Mouse (Mus musculus): Measurements from ENCODE around the gene Hnf4a. TPM values are rescaled to one million over a fixed set of nuclear protein-coding genes. Genes with fewer than 3 reads are reported as not detected.
A peak's percentile ranks its signal among the peaks of the same experiment; 100 is the strongest.

The Hnf4a gene
- total and polyA plus RNA-seq, 2 experiments from 2014 or later, result 0.05 TPM; not detected in 1

DNA sequence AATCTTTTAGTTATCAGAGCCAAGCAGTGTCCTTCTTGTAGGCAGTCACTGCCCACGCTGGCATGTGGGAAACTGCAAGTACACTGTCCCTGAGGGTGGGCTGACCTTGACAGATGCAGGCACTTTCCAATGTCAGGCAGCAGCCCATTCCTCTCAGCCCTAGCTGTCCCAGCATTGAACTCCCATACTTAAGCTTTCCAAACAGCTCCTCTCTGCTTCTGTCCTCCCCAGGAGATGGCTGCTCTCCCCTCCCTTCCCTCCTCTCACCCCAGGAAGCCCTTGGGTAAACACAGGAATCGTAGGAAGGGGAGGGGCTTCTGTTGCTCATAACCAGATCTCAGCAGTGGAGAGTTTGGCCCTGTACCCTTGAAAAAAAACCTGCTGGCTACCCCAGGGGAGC lies 88.5 kb downstream of the Hnf4a start:
- H3K9ac ChIP-seq (replicated peaks; ENCODE audit: low read length), result no peak overlapping the region
- no peak overlapping the region for H3K4me3 ChIP-seq (ENCODE audit: low read length)
- no peaks in the 10 kb centered on the region for H3K27me3 ChIP-seq (ENCODE audit: insufficient read depth, low read length)
- no peak for DNase-seq (ENCODE audit: low spot score)
- H3K27ac ChIP-seq, result 0 out of 2 replicates have a peak overlapping the region, but pooled peaks have one; percentile 51
- 13% methylated on average over 2 of the region's 2 CpGs for WGBS
- TF ChIP-seq CTCF (IDR thresholded peaks at IDR 0.05; ENCODE audit: low read depth), result no peak
- no peaks in the 10 kb centered on the region for H3K36me3 ChIP-seq (ENCODE audit: insufficient read depth, low read length)
- no peaks in the 10 kb centered on the region for H3K9me3 ChIP-seq (ENCODE audit: low read length)
- no peak overlapping the region for H3K4me2 ChIP-seq (ENCODE audit: low read depth, low read length)
- H3K4me1 ChIP-seq (ENCODE audit: insufficient read depth, low read length), result no peaks in the 10 kb centered on the region
- ATAC-seq, result no peak

DNA sequence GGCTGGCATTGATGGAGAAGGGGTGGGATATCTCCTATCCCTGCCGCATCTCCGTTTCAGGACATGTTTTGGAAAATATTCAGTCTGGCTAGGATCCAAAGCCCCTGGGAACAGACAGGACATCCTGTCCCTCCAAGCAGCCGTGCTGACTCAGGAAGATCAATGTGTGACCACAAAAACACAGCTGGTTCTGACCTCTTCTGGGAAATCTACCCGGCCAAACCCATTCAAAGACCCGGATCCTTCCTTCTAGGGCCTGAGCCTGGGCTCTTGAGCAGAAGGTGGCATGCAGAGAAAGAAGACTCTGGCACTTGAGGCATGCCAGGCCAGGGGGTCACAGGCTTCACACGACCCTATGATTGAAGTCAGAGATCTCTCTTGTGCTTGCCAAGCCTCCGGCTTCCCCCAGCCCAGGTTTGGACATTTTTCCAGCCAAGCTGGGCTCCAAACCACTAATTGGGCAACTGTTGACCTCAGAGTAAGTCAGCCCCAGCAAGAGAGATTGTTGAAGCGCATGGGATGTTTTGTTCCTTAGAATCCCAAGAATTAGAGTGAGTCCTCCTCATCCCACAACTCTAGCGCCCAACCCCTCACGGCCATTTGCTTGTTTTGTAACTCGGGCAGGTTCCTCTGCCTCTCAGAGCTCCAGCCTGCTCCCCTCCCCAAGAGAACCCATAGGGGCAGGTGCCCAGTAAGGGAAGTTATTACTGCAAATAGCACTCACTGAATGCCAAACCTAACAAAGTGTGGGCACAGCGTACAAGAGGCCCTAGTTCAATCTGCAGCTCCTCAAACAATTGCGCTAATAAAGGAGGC lies 89.7 kb downstream of the Hnf4a start:
- no peaks in the 10 kb centered on the region for H3K27me3 ChIP-seq (ENCODE audit: insufficient read depth, low read length)
- peak overlapping the region; percentile 3; the same call in 1 of the 2 replicates for H3K27ac ChIP-seq
- WGBS, result 69% methylated on average over 13 of the region's 13 CpGs
- DNase-seq (ENCODE audit: low spot score) (peak; percentile 30), ATAC-seq (peak; percentile 29; the same call in 1 of the 2 replicates)
- no peak for TF ChIP-seq CTCF (IDR thresholded peaks at IDR 0.05; ENCODE audit: low read depth)
- H3K4me1 ChIP-seq (ENCODE audit: insufficient read depth, low read length), result no peaks in the 10 kb centered on the region
- H3K4me2 ChIP-seq (ENCODE audit: low read depth, low read length), result no peak overlapping the region
- H3K4me3 ChIP-seq (ENCODE audit: low read length), result no peak overlapping the region
- H3K9ac ChIP-seq (replicated peaks; ENCODE audit: low read length), result no peak overlapping the region
- H3K36me3 ChIP-seq (ENCODE audit: insufficient read depth, low read length), result no peaks in the 10 kb centered on the region
- H3K9me3 ChIP-seq (ENCODE audit: low read length), result no peaks in the 10 kb centered on the region

DNA sequence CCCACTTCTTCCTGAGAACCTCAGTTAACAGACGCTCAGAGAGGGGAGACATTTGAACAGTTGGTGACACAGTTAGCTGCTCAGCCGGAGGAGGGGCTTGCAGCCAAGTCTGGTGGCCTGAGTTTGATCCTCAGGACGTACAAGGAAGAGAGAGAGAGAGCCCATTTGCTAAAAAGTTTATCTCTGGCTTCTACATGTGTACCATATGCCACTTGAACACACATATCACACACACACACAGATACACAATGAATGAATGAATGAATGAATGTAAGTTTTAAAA lies 90.2 kb downstream of the Hnf4a start:
- no peak for DNase-seq (ENCODE audit: low spot score)
- no peaks in the 10 kb centered on the region for H3K9me3 ChIP-seq (ENCODE audit: low read length)
- no peak for ATAC-seq
- H3K36me3 ChIP-seq (ENCODE audit: insufficient read depth, low read length), result no peaks in the 10 kb centered on the region
- TF ChIP-seq CTCF (IDR thresholded peaks at IDR 0.05; ENCODE audit: low read depth), result no peak
- 66% methylated on average over 3 of the region's 3 CpGs for WGBS
- H3K4me3 ChIP-seq (ENCODE audit: low read length), result no peak overlapping the region
- no peak overlapping the region for H3K4me2 ChIP-seq (ENCODE audit: low read depth, low read length)
- H3K4me1 ChIP-seq (ENCODE audit: insufficient read depth, low read length), result no peaks in the 10 kb centered on the region
- H3K9ac ChIP-seq (replicated peaks; ENCODE audit: low read length), result no peak overlapping the region
- H3K27me3 ChIP-seq (ENCODE audit: insufficient read depth, low read length), result no peaks in the 10 kb centered on the region
- peak overlapping the region; percentile 3; the same call in 1 of the 2 replicates for H3K27ac ChIP-seq

DNA sequence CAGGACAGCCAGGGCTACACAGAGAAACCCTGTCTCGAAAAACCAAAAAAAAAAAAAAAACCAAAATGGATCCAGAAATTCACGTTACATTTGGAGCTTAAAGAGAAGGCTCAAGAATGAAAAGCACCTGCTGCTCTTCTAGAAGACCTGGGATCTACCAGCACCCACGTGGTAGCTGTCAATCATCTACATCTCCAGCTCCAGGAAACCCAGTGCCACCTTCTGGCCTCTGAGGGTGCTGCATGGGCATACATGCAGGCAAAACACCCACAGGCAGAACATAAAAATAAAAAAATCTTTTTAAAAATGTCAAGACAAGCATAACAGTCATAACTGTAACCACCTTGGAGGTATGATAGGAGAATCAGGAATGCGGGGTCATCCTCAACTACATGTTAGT lies 91.1 kb downstream of the Hnf4a start:
- no peaks in the 10 kb centered on the region for H3K36me3 ChIP-seq (ENCODE audit: insufficient read depth, low read length)
- H3K9ac ChIP-seq (replicated peaks; ENCODE audit: low read length), result no peak overlapping the region
- H3K27ac ChIP-seq, result no peak overlapping the region
- no peaks in the 10 kb centered on the region for H3K27me3 ChIP-seq (ENCODE audit: insufficient read depth, low read length)
- H3K4me2 ChIP-seq (ENCODE audit: low read depth, low read length), result no peak overlapping the region
- WGBS, result 58% methylated on average over 4 of the region's 4 CpGs
- no peaks in the 10 kb centered on the region for H3K4me1 ChIP-seq (ENCODE audit: insufficient read depth, low read length)
- TF ChIP-seq CTCF (IDR thresholded peaks at IDR 0.05; ENCODE audit: low read depth), result peak; percentile 73
- ATAC-seq (no peak), DNase-seq (ENCODE audit: low spot score) (peak; percentile 76)
- no peak overlapping the region for H3K4me3 ChIP-seq (ENCODE audit: low read length)
- no peaks in the 10 kb centered on the region for H3K9me3 ChIP-seq (ENCODE audit: low read length)

DNA sequence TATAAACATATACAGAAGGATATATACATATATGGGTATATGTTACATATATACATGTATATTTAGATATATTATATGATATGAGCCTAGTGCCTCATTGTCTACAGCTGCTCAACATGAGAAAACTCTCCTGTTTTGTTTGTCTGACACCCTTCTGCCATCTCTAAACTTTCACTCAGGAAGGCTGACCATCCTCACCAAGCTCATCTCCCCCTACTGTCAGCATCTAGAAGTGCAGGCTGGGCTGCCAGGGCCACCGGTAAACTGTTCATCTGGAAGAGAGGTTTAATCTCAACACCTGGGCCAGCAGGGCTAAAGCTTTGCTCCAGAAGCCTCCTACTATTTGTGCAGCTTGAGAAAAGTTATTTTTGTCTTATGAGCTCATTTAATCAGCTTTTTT lies 92.6 kb downstream of the Hnf4a start:
- no peak overlapping the region for H3K27ac ChIP-seq
- H3K27me3 ChIP-seq (ENCODE audit: insufficient read depth, low read length), result no peaks in the 10 kb centered on the region
- H3K4me2 ChIP-seq (ENCODE audit: low read depth, low read length), result no peak overlapping the region
- H3K4me1 ChIP-seq (ENCODE audit: insufficient read depth, low read length), result peaks cover 7% of the 10 kb centered on the region
- peak; percentile 87 for TF ChIP-seq CTCF (IDR thresholded peaks at IDR 0.05; ENCODE audit: low read depth)
- no peaks in the 10 kb centered on the region for H3K9me3 ChIP-seq (ENCODE audit: low read length)
- DNase-seq (ENCODE audit: low spot score), result peak; percentile 74
- H3K4me3 ChIP-seq (ENCODE audit: low read length), result no peak overlapping the region
- WGBS, result 0% methylated on average over 1 of the region's 1 CpGs
- H3K36me3 ChIP-seq (ENCODE audit: insufficient read depth, low read length), result no peaks in the 10 kb centered on the region
- ATAC-seq, result no peak
- H3K9ac ChIP-seq (replicated peaks; ENCODE audit: low read length), result no peak overlapping the region

DNA sequence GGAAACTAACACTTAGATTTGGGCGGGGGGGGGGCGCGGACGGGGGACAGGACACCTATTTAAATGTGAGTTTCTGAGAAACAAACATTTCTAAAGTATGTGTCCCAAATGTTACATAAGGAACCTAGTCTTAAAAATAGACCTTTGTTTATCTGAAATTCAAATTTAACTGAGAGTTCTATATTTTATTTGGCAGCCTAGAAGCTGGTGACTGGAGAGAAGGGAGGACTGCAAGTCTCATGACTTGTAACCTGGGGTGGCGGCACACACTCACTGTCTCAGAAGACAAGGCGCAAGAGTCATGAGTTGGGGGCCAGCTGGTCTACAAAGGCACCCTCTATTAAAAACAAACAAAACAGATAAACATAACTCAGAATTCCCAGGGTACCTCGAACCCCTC lies 94.5 kb downstream of the Hnf4a start:
- no peak overlapping the region for H3K9ac ChIP-seq (replicated peaks; ENCODE audit: low read length)
- H3K9me3 ChIP-seq (ENCODE audit: low read length), result no peaks in the 10 kb centered on the region
- no peak overlapping the region for H3K4me2 ChIP-seq (ENCODE audit: low read depth, low read length)
- H3K27ac ChIP-seq, result no peak overlapping the region
- no peak for TF ChIP-seq CTCF (IDR thresholded peaks at IDR 0.05; ENCODE audit: low read depth)
- no peaks in the 10 kb centered on the region for H3K27me3 ChIP-seq (ENCODE audit: insufficient read depth, low read length)
- DNase-seq (ENCODE audit: low spot score), result no peak
- 82% methylated on average over 7 of the region's 7 CpGs for WGBS
- H3K4me1 ChIP-seq (ENCODE audit: insufficient read depth, low read length), result peaks cover 7% of the 10 kb centered on the region
- no peak overlapping the region for H3K4me3 ChIP-seq (ENCODE audit: low read length)
- no peak for ATAC-seq
- no peaks in the 10 kb centered on the region for H3K36me3 ChIP-seq (ENCODE audit: insufficient read depth, low read length)

DNA sequence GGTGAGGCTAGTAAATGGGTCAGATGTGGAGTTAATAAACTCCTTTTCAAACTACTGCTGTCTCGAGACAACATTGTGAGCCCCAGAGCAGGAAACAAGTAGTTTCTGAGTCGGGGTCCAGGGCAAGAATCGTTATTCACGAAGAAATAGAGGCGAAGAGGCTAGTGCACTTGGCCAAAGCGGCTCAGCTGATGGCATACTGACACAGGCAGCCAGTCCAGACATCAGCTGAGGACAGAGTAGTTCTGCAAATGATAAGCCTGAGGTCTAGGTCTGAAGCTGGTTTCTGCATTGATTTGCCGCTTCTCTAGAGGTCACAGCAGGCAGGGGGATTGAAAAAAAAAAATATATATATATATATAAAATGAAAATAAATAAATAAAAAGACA lies 95.1 kb downstream of the Hnf4a start:
- WGBS, result 74% methylated on average over 7 of the region's 7 CpGs
- no peak for TF ChIP-seq CTCF (IDR thresholded peaks at IDR 0.05; ENCODE audit: low read depth)
- Histone ChIP-seq H3K9me3 (ENCODE audit: low read length) (no peaks in the 10 kb centered on the region), H3K4me1 (ENCODE audit: insufficient read depth, low read length) (peaks cover 7% of the 10 kb centered on the region), H3K27me3 (ENCODE audit: insufficient read depth, low read length) (no peaks in the 10 kb centered on the region), H3K9ac (replicated peaks; ENCODE audit: low read length) (peak overlapping the region; percentile 37; the same call in 1 of the 2 replicates), H3K36me3 (ENCODE audit: insufficient read depth, low read length) (no peaks in the 10 kb centered on the region), H3K4me3 (ENCODE audit: low read length) (peak overlapping the region; percentile 81), H3K4me2 (ENCODE audit: low read depth, low read length) (peak overlapping the region; percentile 86), H3K27ac (peak overlapping the region; percentile 95; the same call in 1 of the 2 replicates)
- DNase-seq (ENCODE audit: low spot score) (peak; percentile 9), ATAC-seq (no peak)
